In genomic region chr17:88064347-88065030, GRCm38 (mm10) we compare ENCODE assay signal across 7 mouse cellular contexts. TPM values are rescaled to one million over a fixed set of nuclear protein-coding genes. Genes with fewer than 3 reads are reported as not detected.
DNase-seq lines count a peak whose midpoint lies in the region; ATAC-seq and TF ChIP-seq lines count a peak whose summit lies in the region.

No protein-coding gene starts in this region.

- no peak for TF ChIP-seq CTCF in cortical plate, adult 2 months (IDR thresholded peaks at IDR 0.05; ENCODE audit: extremely low read depth, insufficient read depth, low read length)
- no peak for TF ChIP-seq CTCF in small intestine, adult 2 months (IDR thresholded peaks at IDR 0.05; ENCODE audit: extremely low read depth, insufficient read length, insufficient replicate concordance, low read depth, low read length)

- peak overlapping the region; percentile 99 for H3K9ac ChIP-seq in intestine, embryonic 15.5 days

- no peaks in the 10 kb centered on the region for H3K36me3 ChIP-seq in intestine, embryonic 15.5 days
- H3K36me3 ChIP-seq in small intestine, adult 2 months (ENCODE audit: control insufficient read depth, insufficient read depth, low read length) = no peaks in the 10 kb centered on the region

- H3K27ac ChIP-seq in cortical plate, adult 2 months (ENCODE audit: insufficient read depth, low read length) = peak overlapping the region; percentile 27; the same call in 1 of the 2 replicates
- peak overlapping the region; percentile 100 for H3K27ac ChIP-seq in intestine, embryonic 15.5 days
- peak overlapping the region; percentile 7 for H3K27ac ChIP-seq in small intestine, adult 2 months (ENCODE audit: insufficient read depth, low read depth, low read length)

- WGBS in intestine, embryonic 15.5 days = under 1% methylated on average over 58 of the region's 67 CpGs
- WGBS in small intestine, adult 2 months = 2% methylated on average over 54 of the region's 67 CpGs

- no peaks in the 10 kb centered on the region for H3K27me3 ChIP-seq in intestine, embryonic 15.5 days (replicated peaks)
- no peaks in the 10 kb centered on the region for H3K27me3 ChIP-seq in small intestine, adult 2 months (ENCODE audit: control insufficient read depth, insufficient read depth, low read length)

- no peaks in the 10 kb centered on the region for H3K9me3 ChIP-seq in intestine, embryonic 15.5 days

- peak overlapping the region; percentile 69 for H3K4me2 ChIP-seq in intestine, embryonic 15.5 days (replicated peaks)

- peak; percentile 78 for DNase-seq in adrenal gland, adult 2 months
- peak; percentile 38 to 51 for DNase-seq in gastrocnemius, postnatal 36 days
- DNase-seq in left cerebral cortex, postnatal 36 days (ENCODE audit: low spot score in 2 of 2) = peak; percentile 59 to 76
- peak; percentile 56 for DNase-seq in mesoderm, embryonic 11.5 days (ENCODE audit: low read depth, low spot score)

- no peaks in the 10 kb centered on the region; the same call in 1 of the 2 replicates for H3K4me1 ChIP-seq in cortical plate, adult 2 months (ENCODE audit: control insufficient read depth, insufficient read depth, low read length)
- H3K4me1 ChIP-seq in intestine, embryonic 15.5 days (replicated peaks) = 0 out of 2 replicates have a peak, but pooled peaks cover 2% of the 10 kb centered on the region
- 0 out of 2 replicates have a peak, but pooled peaks cover 2% of the 10 kb centered on the region for H3K4me1 ChIP-seq in small intestine, adult 2 months (ENCODE audit: control insufficient read depth, insufficient read depth, insufficient read length, low read length)

- intact Hi-C loops in gastrocnemius, postnatal 36 days (cut with DNase I) = loop anchor here (5.0 to 10.0 kb wide), 3 partner anchors 37 to 190 kb away; partner anchors contain the start of gene Msh6
- intact Hi-C loops in left cerebral cortex, postnatal 36 days (cut with DNase I) = loop anchor here (2.0 to 10.0 kb wide), 4 partner anchors 82 to 466 kb away; partner anchors contain the start of genes Foxn2 and Ppp1r21

- ATAC-seq in intestine, embryonic 15.5 days = peak; percentile 20

- no peak for TF ChIP-seq POLR2A in cortical plate, adult 2 months (IDR thresholded peaks at IDR 0.05; ENCODE audit: extremely low read depth, insufficient read depth, low read length)
- TF ChIP-seq POLR2A in small intestine, adult 2 months (IDR thresholded peaks at IDR 0.05; ENCODE audit: low read depth, low read length) = no peak; the same call in 1 of the 2 replicates

- peak overlapping the region; percentile 53 for H3K4me3 ChIP-seq in cortical plate, adult 2 months (ENCODE audit: insufficient read depth, low read length)
- peak overlapping the region; percentile 99 for H3K4me3 ChIP-seq in intestine, embryonic 15.5 days (replicated peaks)
- H3K4me3 ChIP-seq in small intestine, adult 2 months (ENCODE audit: low read depth, low read length) = peak overlapping the region; percentile 95

RNA-seq across cellular contexts. Expression of gene Fbxo11, which starts 0.6 kb away (rescaled TPM):
- 10 to 100 TPM; 49.6 to 63.4 TPM for total RNA-seq in adrenal gland, adult 2 months (2021)
- polyA plus RNA-seq in adrenal gland, adult 2 months (2012; rRNA removed) = 6.6 and 9.1 TPM in 2 replicates
- 70.5 and 70.9 TPM in 2 replicates for polyA plus RNA-seq in cortical plate, adult 2 months (2012; rRNA removed)
- total RNA-seq in gastrocnemius, postnatal 36 days (2021) = 10 to 100 TPM; 25.5 to 28.0 TPM
- polyA plus RNA-seq in intestine, embryonic 15.5 days (2015; fragmentation: Nextera tagmentation; extraction: Ambion mirVana) = 12.3 and 12.9 TPM in 2 replicates
- 100 to 1,000 TPM; 106 to 122 TPM for total RNA-seq in left cerebral cortex, postnatal 36 days (2021)
- 4.2 and 14.4 TPM in 2 replicates for polyA plus RNA-seq in small intestine, adult 2 months (2012; rRNA removed)

Comparison
In these comparisons a context has a peak if more than half of its experiments do, and no peak if none do; other contexts are left out.
1. Peak in every context shown above with its lines: DNase-seq, ATAC-seq, H3K4me3 ChIP-seq and H3K27ac ChIP-seq.
2. H3K27ac ChIP-seq: peak in every context shown above with its lines; median percentile 100 in intestine, embryonic 15.5 days; 27 in cortical plate, adult 2 months; 7 in small intestine, adult 2 months.